Mouse (Mus musculus) right cerebral cortex, postnatal 10 days (tissue): ENCODE measurements around the gene Rccd1.

Experiments
- DNase-seq, 2 experiments: peaks; one replicate each; pipeline ENCODE4 v3.0.0; 2021; ENCODE audit warnings: low spot score in 2 of 2

Rccd1 gene

DNA sequence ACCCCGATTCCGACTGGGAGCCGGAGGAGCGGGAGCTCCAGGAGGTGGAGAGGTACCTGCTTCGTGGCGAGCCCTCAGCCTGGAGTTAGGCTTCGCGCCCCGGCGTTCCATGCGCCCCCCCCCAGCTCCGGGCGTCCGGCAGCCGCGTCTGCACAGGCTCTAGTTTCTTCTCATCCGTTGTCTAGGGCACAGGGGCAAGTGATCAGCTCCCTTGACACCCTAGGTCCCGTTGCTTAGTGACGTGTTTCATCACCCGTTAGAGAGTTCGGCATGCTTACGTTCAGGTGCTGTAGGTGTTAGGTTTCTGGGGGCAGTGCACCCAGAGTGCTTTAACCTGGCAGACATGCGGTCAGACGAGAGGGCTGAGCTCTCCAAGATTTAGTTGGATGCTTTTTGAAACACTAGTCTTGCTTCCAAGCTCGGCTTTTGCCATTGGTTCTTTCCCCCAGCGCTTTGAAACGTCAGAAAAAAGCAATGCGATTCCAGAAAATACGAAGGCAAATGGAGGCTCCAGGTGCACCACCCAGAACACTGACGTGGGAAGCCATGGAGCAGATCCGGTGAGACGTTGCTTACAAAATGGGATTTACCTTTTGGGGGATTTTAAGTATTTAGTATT is 62.8 kb downstream of the Rccd1 start:
- DNase-seq: peak in 1 of 2 experiments; percentile 53

DNA sequence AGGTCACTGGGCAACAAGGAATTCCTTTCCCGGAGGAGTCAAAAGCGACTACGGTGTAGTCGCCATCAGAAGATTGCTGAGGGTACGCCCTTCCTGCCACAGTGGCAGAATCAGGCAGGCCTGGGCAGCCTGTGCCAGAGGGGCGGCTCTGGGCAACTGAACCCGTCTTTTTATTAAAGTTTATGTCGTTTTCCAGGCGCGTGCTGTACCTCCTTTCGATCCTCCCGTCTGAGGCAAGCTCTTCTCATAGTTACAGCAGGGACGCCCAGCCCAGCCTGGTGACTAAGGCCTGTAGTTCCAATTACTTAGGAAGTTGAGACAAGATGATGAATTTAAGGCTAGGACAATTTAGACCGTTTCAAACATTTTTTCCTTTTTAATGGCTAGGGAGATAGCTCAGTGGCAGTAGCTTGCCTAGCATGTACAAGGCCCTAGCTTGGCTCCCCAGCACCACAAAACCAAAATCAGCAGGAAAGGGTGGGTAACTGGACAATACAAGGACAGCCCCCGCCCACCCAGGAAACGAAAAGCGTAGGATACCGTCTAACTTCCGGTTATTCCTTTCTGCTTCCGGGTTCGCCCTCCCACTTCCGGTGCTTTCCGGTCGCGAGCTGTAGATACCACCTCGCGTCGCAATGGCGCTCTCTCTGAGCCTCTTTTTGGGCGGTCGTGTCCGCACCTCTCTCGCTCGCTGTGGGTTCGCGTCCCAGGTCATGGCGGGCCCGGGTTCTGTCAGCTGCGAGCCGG is 63.5 kb downstream of the Rccd1 start, which contains the start of gene Ngrn:
TSS of gene Ngrn (plus strand) at position 591 of the 747 bp plus-strand sequence.
- peak; percentile 92 to 94 for DNase-seq

DNA sequence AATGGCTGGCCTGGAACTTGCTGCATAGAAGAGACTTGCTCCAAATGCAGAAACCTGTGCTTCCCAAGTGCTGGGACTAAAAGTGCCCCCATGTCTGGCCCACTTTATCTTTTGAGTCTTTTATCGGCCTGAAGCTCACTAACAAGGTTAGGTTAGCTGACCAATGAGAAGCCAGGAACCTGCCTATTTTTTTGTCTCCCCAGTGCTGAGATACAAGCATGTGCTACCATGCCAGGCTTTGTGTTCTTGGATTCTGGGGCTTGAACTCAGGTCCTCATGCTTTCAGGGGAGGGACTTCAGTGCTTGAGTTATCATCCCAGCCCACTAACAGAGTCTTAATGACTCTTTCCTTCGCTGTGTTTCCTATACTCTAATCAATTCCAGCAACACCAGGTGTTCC is 66.5 kb downstream of the Rccd1 start:
- DNase-seq: no peak

DNA sequence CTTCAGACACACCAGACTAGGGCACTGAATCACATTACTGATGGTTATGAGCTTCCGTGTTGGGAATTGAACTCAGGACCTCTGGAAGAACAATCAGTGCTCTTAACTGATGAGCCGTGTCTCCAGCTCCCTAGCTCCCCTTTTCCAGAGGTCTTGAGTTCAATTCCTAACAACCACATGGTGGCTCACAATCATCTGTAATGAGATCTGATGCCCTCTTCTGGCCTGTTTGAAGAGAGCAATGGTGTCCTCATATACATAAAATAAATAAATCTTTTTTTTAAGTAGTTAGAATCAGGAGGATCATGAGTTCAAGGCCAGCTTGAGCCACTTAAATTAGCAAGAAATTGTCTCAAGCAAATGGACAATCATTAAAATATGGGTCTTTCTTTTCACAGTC is 68.3 kb downstream of the Rccd1 start:
- no peak for DNase-seq

DNA sequence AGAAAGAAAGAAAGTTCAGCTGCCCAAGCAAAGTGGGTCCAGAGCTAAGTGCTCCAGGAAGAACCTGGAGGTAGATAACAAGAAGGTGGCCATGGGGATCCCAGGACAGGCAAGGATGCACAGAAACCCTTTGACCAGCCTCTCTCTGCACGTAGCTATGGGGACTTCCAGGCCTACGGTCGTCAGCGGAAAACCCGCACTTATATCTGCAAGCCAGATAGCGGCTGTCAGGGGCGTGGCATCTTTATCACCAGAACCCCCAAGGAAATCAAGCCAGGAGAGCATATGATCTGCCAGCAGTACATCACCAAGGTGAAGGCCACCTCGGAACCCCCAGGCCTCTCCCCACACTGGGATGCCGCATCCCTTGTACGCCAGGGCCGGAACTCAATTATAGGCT is 71.4 kb downstream of the Rccd1 start:
- DNase-seq: no peak

DNA sequence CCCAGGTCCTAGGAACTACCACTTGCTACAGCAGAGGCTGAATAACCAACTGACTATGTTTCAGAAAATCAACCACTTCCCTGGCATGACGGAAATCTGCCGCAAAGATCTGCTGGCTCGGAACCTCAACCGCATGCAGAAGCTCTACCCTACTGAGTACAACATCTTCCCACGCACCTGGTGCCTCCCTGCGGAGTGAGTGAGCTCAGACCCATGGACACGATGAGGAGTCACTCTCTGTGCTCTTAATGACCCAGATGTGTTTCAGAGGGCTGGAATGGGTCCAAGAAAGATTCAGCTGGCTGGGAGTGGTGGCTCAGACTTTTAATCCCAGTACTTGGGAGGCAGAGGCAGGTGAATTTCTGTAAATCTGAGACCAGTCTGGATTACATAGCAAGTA is 71.8 kb downstream of the Rccd1 start:
- DNase-seq: no peak

DNA sequence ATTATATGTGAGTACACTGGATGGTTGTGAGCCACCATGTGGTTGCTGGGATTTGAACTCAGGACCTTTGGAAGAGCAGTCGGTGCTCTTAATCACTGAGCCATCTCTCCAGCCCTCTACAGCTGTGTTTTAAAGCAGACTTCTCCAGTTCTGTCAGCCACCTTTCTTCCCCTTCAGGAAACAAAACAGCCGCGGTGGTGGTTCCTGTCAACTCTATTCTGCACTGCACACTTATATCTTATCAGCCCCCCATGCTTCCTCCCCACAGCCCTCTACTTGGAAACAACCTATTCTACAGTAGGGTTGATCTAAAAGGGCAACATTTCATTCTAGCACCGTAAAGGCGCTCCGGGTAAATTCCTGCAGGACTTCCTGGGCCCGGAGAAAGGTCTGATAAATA is 77.4 kb downstream of the Rccd1 start:
- no peak for DNase-seq

DNA sequence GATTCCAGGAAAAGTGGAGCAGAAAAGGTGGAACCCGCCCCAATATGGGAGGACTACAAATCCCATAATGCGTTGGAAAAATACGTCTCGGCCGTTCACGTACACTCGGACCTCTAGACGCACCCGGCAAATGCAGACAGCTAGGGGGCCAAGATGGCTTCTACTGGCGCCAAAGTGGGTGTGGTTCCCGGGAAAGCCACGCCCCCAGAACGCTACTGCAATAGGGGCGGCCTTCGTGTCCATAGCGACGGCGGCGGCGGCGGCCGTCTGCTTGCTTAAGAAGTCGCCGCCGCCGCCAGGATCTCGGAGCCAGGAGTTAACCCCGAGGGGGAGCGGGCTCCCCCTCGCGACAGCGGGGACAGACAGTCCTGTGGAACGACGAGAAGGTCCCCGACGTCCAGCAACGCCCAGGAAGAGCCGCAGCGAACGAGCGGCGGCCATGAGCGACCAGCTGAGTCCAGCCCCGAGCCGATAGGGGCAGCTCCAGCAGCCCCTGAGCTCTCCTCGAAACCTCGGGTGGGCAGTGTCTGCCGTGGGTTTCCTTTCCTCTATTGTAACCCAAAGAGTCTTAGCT is 78.0 kb downstream of the Rccd1 start, which contains the start of gene Ttll13:
TSS of gene Ttll13 (plus strand) at position 229 of the 574 bp plus-strand sequence.
- peak; percentile 98 to 99 for DNase-seq

DNA sequence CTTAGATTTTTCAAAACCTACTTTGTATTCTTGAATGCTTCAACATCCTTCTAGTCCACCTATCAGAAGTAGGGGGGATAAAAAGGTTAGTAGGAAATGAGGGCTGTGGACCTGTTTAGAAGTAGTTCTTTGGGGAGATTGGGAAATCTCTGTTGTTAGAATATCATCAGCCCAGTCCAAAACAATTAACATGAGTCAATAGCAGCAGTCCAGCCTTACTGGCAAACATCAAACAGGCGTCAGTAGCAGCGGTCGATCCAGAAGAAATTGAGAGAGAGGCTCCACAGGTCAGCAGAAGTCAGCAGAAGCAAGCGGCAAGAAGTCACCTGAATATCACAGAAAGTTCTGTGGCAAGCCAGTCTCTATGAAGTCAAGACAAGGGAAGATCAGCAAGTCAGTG is 79.4 kb downstream of the Rccd1 start:
- no peak for DNase-seq
